In the genomic region with DNA sequence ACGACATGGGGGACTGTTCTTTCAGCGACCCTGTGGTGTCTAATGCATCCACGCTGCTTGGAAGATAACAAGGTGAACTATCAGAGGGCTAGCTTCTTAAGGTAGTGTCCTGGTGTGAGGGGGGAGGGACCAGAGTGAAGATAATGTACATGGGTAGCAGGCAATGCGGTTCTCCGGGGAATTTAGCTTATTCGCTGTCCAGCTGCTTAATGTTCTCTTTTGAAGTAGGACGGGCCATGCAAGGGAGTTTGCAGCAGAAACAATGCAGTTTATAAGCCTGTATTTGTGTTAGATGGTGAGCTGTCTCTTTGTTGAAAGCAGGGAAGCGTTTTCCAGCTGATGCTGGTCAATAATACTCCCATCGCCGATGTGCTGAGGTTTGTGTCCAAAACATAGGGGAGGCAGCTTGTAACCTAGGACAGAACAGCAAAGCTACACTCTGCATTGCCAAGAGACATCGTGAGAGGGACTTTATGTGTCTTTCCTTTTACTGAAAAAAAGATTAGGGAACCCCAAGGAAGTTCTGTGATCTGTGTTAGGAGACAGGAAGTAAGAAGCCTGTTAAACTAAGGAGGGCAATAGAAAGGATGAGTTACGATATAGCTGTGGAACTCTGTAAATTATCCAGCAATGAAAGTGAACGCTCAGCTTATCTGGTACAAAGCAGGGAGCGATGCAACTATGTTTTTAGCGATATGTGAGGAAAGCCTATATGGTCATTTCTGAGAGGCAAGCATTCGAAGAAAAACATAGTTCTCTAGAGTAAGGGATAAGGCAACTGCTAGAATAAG, we compare ENCODE assay signal across 9 mouse cellular contexts. TPM values are rescaled to one million over a fixed set of nuclear protein-coding genes. Genes with fewer than 3 reads are reported as not detected.
DNase-seq lines count a peak whose midpoint lies in the region; ATAC-seq and TF ChIP-seq lines count a peak whose summit lies in the region.
"Had no signal": no experiment of that assay in that cellular context is flagged by ENCODE, and none has a peak within 500 bp of the region (broad histone marks: within the 10 kb centered on the region; RNA-seq: fewer than 3 reads in every experiment).

No protein-coding gene starts in this region.

- peak overlapping the region; percentile 84 for H3K4me2 ChIP-seq in midbrain, embryonic 15.5 days
- H3K4me2 ChIP-seq in liver, embryonic 11.5 days = no peak overlapping the region

- H3K4me3 ChIP-seq in layer of hippocampus, adult 2 months = peak overlapping the region; percentile 60
- peak overlapping the region; percentile 51 for H3K4me3 ChIP-seq in midbrain, embryonic 15.5 days
- H3K4me3 ChIP-seq in liver, embryonic 11.5 days (ENCODE audit: low read depth, low read length) = no peak overlapping the region
- H3K4me3 ChIP-seq: stomach, embryonic 15.5 days had no signal

- no peak for DNase-seq in layer of hippocampus, adult 2 months (ENCODE audit: low spot score in 2 of 2)
- no peak for DNase-seq in layer of hippocampus, adult 9-11 months
- DNase-seq in cerebellum, postnatal 10 days = peak; percentile 29 to 38
- peak; percentile 20 to 32 for DNase-seq in frontal cortex, postnatal 36 days (ENCODE audit: low spot score in 2 of 2)
- DNase-seq in liver, embryonic 11.5 days (ENCODE audit: low spot score) = no peak
- no peak for DNase-seq in urinary bladder, adult 2 months (ENCODE audit: low spot score)

- H3K27me3 ChIP-seq in midbrain, embryonic 15.5 days (replicated peaks) = no peaks in the 10 kb centered on the region
- H3K27me3 ChIP-seq in liver, embryonic 11.5 days (replicated peaks; ENCODE audit: control insufficient read depth, insufficient read depth, low read length) = no peaks in the 10 kb centered on the region
- H3K27me3 ChIP-seq: stomach, embryonic 15.5 days had no signal

- TF ChIP-seq CTCF in layer of hippocampus, adult 2 months (conservative IDR thresholded peaks at IDR 0.05) = no peak

- ATAC-seq in midbrain, embryonic 15.5 days (replicated peaks) = peak; percentile 77
- no peak for ATAC-seq in liver, embryonic 11.5 days (replicated peaks; ENCODE audit: low FRiP score)
- no peak for ATAC-seq in erythroblast, adult 5-6 weeks (replicated peaks; ENCODE audit: low FRiP score, poor library complexity, severe bottlenecking)

- H3K9me3 ChIP-seq in midbrain, embryonic 15.5 days = no peaks in the 10 kb centered on the region
- H3K9me3 ChIP-seq in liver, embryonic 11.5 days (ENCODE audit: control insufficient read depth, low read length) = no peaks in the 10 kb centered on the region
- H3K9me3 ChIP-seq: stomach, embryonic 15.5 days had no signal

- peak overlapping the region; percentile 52 for H3K9ac ChIP-seq in midbrain, embryonic 15.5 days
- H3K9ac ChIP-seq in liver, embryonic 11.5 days (ENCODE audit: low read depth, low read length) = no peak overlapping the region
- H3K9ac ChIP-seq: stomach, embryonic 15.5 days had no signal

- peak overlapping the region; percentile 55 for H3K27ac ChIP-seq in layer of hippocampus, adult 2 months
- H3K27ac ChIP-seq in midbrain, embryonic 15.5 days = peak overlapping the region; percentile 80
- H3K27ac ChIP-seq in liver, embryonic 11.5 days (ENCODE audit: low read depth, low read length) = no peak overlapping the region
- H3K27ac ChIP-seq: stomach, embryonic 15.5 days had no signal

- no peaks in the 10 kb centered on the region for H3K36me3 ChIP-seq in midbrain, embryonic 15.5 days (replicated peaks)
- no peaks in the 10 kb centered on the region for H3K36me3 ChIP-seq in liver, embryonic 11.5 days (ENCODE audit: control insufficient read depth, insufficient read depth, low read length)
- H3K36me3 ChIP-seq: stomach, embryonic 15.5 days had no signal

- no peaks in the 10 kb centered on the region for H3K4me1 ChIP-seq in midbrain, embryonic 15.5 days
- H3K4me1 ChIP-seq in liver, embryonic 11.5 days (replicated peaks; ENCODE audit: control insufficient read depth, insufficient read depth, low read length) = no peaks in the 10 kb centered on the region
- H3K4me1 ChIP-seq: stomach, embryonic 15.5 days had no signal

- 13% methylated on average over 16 of the region's 16 CpGs for WGBS in midbrain, embryonic 15.5 days
- 23% methylated on average over 16 of the region's 16 CpGs for WGBS in liver, embryonic 11.5 days

RNA-seq across cellular contexts. Expression of a gene that starts 0.9 kb away (rescaled TPM):
- 10 to 100 TPM; 15.8 to 19.0 TPM for total RNA-seq in layer of hippocampus, adult 2 months (2021)
- 14.3 and 16.9 TPM in 2 replicates for polyA plus RNA-seq in midbrain, embryonic 15.5 days (2015; fragmentation: Nextera tagmentation; extraction: Ambion mirVana)
- polyA plus RNA-seq in liver, embryonic 11.5 days (2014; fragmentation: Nextera tagmentation; extraction: Ambion mirVana) = 0.05 and 0.10 TPM in 2 replicates
- 0.01 and 0.03 TPM in 2 replicates for polyA plus RNA-seq in urinary bladder, adult 2 months (2012; rRNA removed)
- total RNA-seq in erythroblast, adult 5-6 weeks (2015; ENCODE audit: low replicate concordance) = not detected in 2 replicates
- total RNA-seq in erythroblast, adult 5-6 weeks (2017; ENCODE audit: low replicate concordance) = not detected in 2 replicates

Comparison
In these comparisons a context has a peak if more than half of its experiments do, and no peak if none do; other contexts are left out.
1. DNase-seq: peak in cerebellum, postnatal 10 days (2 of 2) and frontal cortex, postnatal 36 days (2 of 2); none in layer of hippocampus, adult 2 months (0 of 2), layer of hippocampus, adult 9-11 months (single experiment), liver, embryonic 11.5 days (single experiment) and urinary bladder, adult 2 months (single experiment).
2. RNA of a gene that starts 0.9 kb away (polyA plus RNA-seq): 14.3 to 16.9 TPM in midbrain, embryonic 15.5 days; 0.05 to 0.10 TPM in liver, embryonic 11.5 days and 0.01 to 0.03 TPM in urinary bladder, adult 2 months; every median in the first group is over 10 times any median in the second.